Mouse (Mus musculus) MEL (cell line): ENCODE results near the gene Vps4b.

Experiments
- POLR2A ChIP-seq, 2 experiments: IDR thresholded peaks; 2 replicates each; pipeline ENCODE4 v1.6.1; 2011 to 2012; ENCODE audit warnings: low read length in 2 of 2, mild to moderate bottlenecking in 2 of 2, control low read depth in 1 of 2, improper control_type of control experiment in 1 of 2, low read depth in 1 of 2, moderate library complexity in 1 of 2; ENCODE audit not compliant: control insufficient read depth in 1 of 2, insufficient read depth in 1 of 2, poor library complexity in 1 of 2
- POLR2AphosphoS2 ChIP-seq: IDR thresholded peaks from 2 replicates; pipeline ENCODE4 v1.6.1; 2011; ENCODE audit warnings: low read length, improper control_type of control experiment

DNA sequence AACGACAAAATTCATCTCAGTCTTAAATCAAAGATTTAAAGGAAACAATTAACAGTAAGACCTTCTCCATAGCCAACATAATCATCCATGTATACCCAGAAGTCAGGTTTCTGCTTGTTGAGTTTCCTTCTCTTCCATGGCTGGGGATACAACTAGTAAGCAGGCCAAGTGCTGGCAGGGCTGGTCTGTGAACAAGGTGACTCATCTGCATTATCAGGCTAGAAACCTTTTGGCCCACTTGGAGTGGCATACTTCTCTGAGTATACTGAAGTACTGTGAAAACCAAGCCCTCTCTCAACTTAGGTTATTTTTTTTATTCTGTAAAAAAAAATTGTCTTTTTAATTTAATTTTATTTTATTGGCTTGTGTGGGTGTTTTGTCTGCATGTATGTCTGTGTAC lies 2.9 kb upstream of the Vps4b start:
- TF ChIP-seq POLR2A (IDR thresholded peaks at IDR 0.05; ENCODE audit: control insufficient read depth in 1 of 2, insufficient read depth in 1 of 2, low read depth in 1 of 2, low read length in 2 of 2, poor library complexity in 1 of 2) (no peak), POLR2AphosphoS2 (no peak)
